1 mouse cellular context compared by ENCODE assay signal in genomic region chr6:108782526-108783183, GRCm38 (mm10).
TF ChIP-seq lines count a peak whose summit lies in the region.

Arl8b (plus strand) TSS chr6:108783099.

TF ChIP-seq in CH12.LX, 34 proteins besides CTCF, POLR2A, EP300 and RAD21 (continued from another document):
- peak; percentile 82; the same call in 1 of the 2 replicates for TF ChIP-seq KAT2A (IDR thresholded peaks at IDR 0.05; ENCODE audit: insufficient replicate concordance, low read length)
- peak; percentile 53; the same call in 1 of the 2 replicates for TF ChIP-seq POLR2AphosphoS2 (IDR thresholded peaks at IDR 0.05; ENCODE audit: low read depth, low read length)
- peak; percentile 97 for TF ChIP-seq GABPA (IDR thresholded peaks at IDR 0.05; ENCODE audit: insufficient replicate concordance, low read depth, low read length)
- TF ChIP-seq JUN (IDR thresholded peaks at IDR 0.05; ENCODE audit: insufficient read depth, low read depth, low read length), result peak; percentile 16; the same call in 1 of the 2 replicates
- peak; percentile 93 for TF ChIP-seq USF1 (IDR thresholded peaks at IDR 0.05; ENCODE audit: low read depth, low read length)
- peak; percentile 94 for TF ChIP-seq ELF1 (IDR thresholded peaks at IDR 0.05; ENCODE audit: low read depth, low read length)
- no peak for TF ChIP-seq RCOR1 (conservative IDR thresholded peaks at IDR 0.05; ENCODE audit: low read depth, low read length)
- TF ChIP-seq JUND (conservative IDR thresholded peaks at IDR 0.05; ENCODE audit: low read depth, low read length), result 0 out of 2 replicates have a peak, but pooled peaks have one; percentile 15
- TF ChIP-seq UBTF (IDR thresholded peaks at IDR 0.05; ENCODE audit: low read depth, low read length), result peak; percentile 53; the same call in 1 of the 2 replicates
- peak; percentile 85 for TF ChIP-seq NELFE (IDR thresholded peaks at IDR 0.05; ENCODE audit: low read depth, low read length)
- peak; percentile 96 for TF ChIP-seq TCF12 (IDR thresholded peaks at IDR 0.05; ENCODE audit: low read depth, low read length)
- peak; percentile 90 for TF ChIP-seq MAX (IDR thresholded peaks at IDR 0.05; ENCODE audit: low read length)
- peak; percentile 77; the same call in 1 of the 2 replicates for TF ChIP-seq IRF4 (IDR thresholded peaks at IDR 0.05; ENCODE audit: low read depth, low read length)
- no peak for TF ChIP-seq ZC3H11A (IDR thresholded peaks at IDR 0.05; ENCODE audit: low read depth, low read length)
- TF ChIP-seq CHD2 (IDR thresholded peaks at IDR 0.05; ENCODE audit: low read length), result peak; percentile 75
- TF ChIP-seq NRF1 (IDR thresholded peaks at IDR 0.05; ENCODE audit: low read depth, low read length), result peak; percentile 92
- TF ChIP-seq HCFC1 (IDR thresholded peaks at IDR 0.05; ENCODE audit: low read depth, low read length), result peak; percentile 90
- no peak for TF ChIP-seq CHD1 (IDR thresholded peaks at IDR 0.05; ENCODE audit: low read depth, low read length)
- peak; percentile 87 for TF ChIP-seq MEF2A (IDR thresholded peaks at IDR 0.05; ENCODE audit: borderline replicate concordance, low read depth, low read length)
- TF ChIP-seq ETS1 (conservative IDR thresholded peaks at IDR 0.05; ENCODE audit: low read depth, low read length), result peak; percentile 32; the same call in 1 of the 2 replicates
- peak; percentile 83; the same call in 1 of the 2 replicates for TF ChIP-seq MYC (IDR thresholded peaks at IDR 0.05; ENCODE audit: low read depth, low read length)
- peak; percentile 38 for TF ChIP-seq SMC3 (IDR thresholded peaks at IDR 0.05; ENCODE audit: low read depth, low read length)
